Mouse (Mus musculus) lung, embryonic 14.5 days (tissue): Measurements from ENCODE around the gene Ak8. TPM values are rescaled to one million over a fixed set of nuclear protein-coding genes. Genes with fewer than 3 reads are reported as not detected.

Experiments
- ATAC-seq: fragments of 200-750 bp; cut with Nextera tagmentation; 2 replicates; pipeline ENCODE4 v1.8.0; 2017; ENCODE audit warnings: mild to moderate bottlenecking, moderate TSS enrichment, moderate library complexity; ENCODE audit not compliant: insufficient read depth
- DNase-seq: peaks from one replicate; pipeline ENCODE4 v3.0.0-alpha.2; 2015
- H3K27ac ChIP-seq: fragments of 300-500 bp; sonication (generic); 2 replicates; pipeline ENCODE4 v1.5.1; 2014; ENCODE audit warnings: low read depth, mild to moderate bottlenecking, moderate library complexity
- H3K27me3 ChIP-seq: fragments of 300-500 bp; sonication (generic); 2 replicates; pipeline ENCODE4 v1.6.1; 2014; ENCODE audit warnings: low read length, control low read depth; ENCODE audit not compliant: insufficient read depth
- H3K36me3 ChIP-seq: fragments of 300-500 bp; sonication (generic); 2 replicates; pipeline ENCODE4 v1.6.1; 2014; ENCODE audit warnings: control low read depth; ENCODE audit not compliant: insufficient read depth
- H3K4me1 ChIP-seq: fragments of 300-500 bp; sonication (generic); 2 replicates; pipeline ENCODE4 v1.6.1; 2014; ENCODE audit warnings: antibody characterized with exemption, control low read depth; ENCODE audit not compliant: insufficient read depth
- H3K4me2 ChIP-seq: fragments of 300-500 bp; sonication (generic); 2 replicates; pipeline ENCODE4 v1.6.1; 2014; ENCODE audit warnings: mild to moderate bottlenecking
- H3K4me3 ChIP-seq: fragments of 300-500 bp; sonication (generic); 2 replicates; pipeline ENCODE4 v1.5.1; 2014; ENCODE audit warnings: low read depth, low read length
- H3K9ac ChIP-seq: fragments of 300-500 bp; sonication (generic); 2 replicates; pipeline ENCODE4 v1.6.1; 2014
- H3K9me3 ChIP-seq: fragments of 300-500 bp; sonication (generic); 2 replicates; pipeline ENCODE4 v1.6.1; 2016; ENCODE audit warnings: low read depth, low read length, control low read depth
- CTCF ChIP-seq: IDR thresholded peaks from 2 replicates; pipeline ENCODE4 v1.5.1; 2016; ENCODE audit warnings: antibody characterized with exemption, low read depth
- WGBS: fragments of 180-500 bp; shearing (Covaris S2); extraction: QIAGEN DNeasy Blood & Tissue Kit; methylation state at CpG from one replicate; pipeline ENCODE4 v1.1.7; 2014; 5-methylcytosine and 5-hydroxymethylcytosine counted together
- polyA plus RNA-seq: library from polyadenylated mRNA; unstranded; fragments of >200 nt; fragmentation: Nextera tagmentation; extraction: Ambion mirVana; gene quantifications from 2 replicates; pipeline ENCODE4 v1.2.1, GENCODE M21; 2014

The Ak8 gene
- polyA plus RNA-seq, result 0.61 and 0.93 TPM in 2 replicates

DNA sequence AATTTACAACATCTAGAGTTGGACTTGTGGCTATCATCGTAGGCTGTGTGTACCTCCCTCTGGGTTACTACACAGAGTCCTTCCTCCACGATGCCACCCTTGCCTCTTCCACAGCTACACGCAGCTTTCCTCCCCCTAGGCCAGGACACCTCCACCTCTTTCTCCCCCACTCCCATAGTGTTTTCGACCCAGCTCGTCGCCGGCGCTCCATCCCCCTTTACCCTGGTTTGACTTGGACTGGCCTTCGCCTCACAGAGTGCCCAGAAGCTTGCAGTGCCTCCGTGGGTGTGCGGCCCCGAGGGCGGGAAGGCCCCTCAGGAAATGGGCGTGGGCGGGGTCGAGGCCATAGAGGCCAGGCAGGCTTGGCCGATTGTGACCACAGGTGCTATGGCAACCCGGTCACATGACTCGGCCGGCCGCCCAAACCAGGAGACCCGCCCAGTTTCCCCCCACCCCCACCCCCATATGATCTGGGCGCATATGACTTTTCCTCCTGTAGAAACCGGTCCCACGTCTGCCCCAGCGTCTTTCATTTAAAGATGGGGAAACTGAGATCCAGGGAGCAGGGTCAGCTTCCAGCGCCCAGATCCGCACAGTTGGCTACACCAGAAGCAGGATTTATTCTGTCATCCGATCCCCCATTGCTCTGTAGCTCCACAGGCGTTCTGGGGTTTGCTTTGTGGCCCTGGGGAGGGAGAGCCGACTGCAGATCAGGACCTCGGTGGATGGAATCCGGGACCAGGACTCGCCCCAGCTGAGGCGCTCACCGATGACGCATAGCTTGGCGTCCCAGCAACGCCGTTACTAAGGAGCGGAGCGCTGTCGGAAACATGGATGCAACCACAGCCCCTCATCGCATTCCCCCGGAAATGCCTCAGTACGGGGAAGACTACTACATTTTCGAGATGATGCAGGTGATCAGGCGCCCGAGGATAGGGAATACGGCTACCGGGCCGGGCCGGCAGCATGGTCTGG, at the start of gene Ak8, which contains the start of gene Spaca9:
Gene Ak8, plus strand, starts transcription at position 804 of the 975 bp plus-strand sequence.
Gene Spaca9, minus strand, starts transcription at position 367 of the 975 bp plus-strand sequence.
- no peaks in the 10 kb centered on the region for H3K27me3 ChIP-seq
- peak; percentile 94 for DNase-seq
- WGBS, result under 1% methylated on average over 53 of the region's 53 CpGs

DNA sequence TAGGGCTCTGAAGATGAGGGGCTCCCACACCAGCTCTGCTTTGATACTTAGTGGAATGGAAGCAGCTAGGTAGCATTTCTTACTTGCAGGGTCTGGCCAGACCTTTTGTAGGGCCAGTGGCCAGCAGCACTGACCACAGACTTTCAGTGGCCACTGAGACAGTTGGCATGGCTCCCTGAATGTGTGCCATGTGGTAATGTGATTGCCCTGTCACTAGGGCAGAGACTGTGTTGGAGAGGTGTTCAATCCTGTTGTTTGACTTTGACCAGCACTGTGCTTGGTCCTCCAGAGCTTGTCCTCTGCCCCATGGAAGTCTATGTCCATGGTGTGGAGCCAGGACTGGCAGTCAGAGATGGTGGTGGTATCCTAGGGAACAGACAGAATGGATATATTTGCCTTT, 49.4 kb upstream of the Ak8 start:
- Histone ChIP-seq H3K36me3 (peaks cover 7% of the 10 kb centered on the region; the same call in 1 of the 2 replicates), H3K9ac (no peak overlapping the region), H3K27ac (no peak overlapping the region), H3K9me3 (no peaks in the 10 kb centered on the region), H3K4me3 (no peak overlapping the region), H3K4me2 (no peak overlapping the region), H3K27me3 (no peaks in the 10 kb centered on the region), H3K4me1 (no peaks in the 10 kb centered on the region)
- ATAC-seq (no peak), DNase-seq (no peak)
- no peak for TF ChIP-seq CTCF

More for the DNA sequence above, at the start of gene Ak8, which contains the start of gene Spaca9:
- Histone ChIP-seq H3K4me2 (peak within 1 kb of the TSS; percentile 83), H3K4me1 (peaks cover 6% of the 10 kb centered on the region; the same call in 1 of the 2 replicates), H3K27ac (peak within 1 kb of the TSS; percentile 43), H3K4me3 (peak within 1 kb of the TSS; percentile 60), H3K9me3 (no peaks in the 10 kb centered on the region), H3K9ac (peak within 1 kb of the TSS; percentile 68), H3K36me3 (no peaks in the 10 kb centered on the region)
- no peak for TF ChIP-seq CTCF
- ATAC-seq, result peak; percentile 93

DNA sequence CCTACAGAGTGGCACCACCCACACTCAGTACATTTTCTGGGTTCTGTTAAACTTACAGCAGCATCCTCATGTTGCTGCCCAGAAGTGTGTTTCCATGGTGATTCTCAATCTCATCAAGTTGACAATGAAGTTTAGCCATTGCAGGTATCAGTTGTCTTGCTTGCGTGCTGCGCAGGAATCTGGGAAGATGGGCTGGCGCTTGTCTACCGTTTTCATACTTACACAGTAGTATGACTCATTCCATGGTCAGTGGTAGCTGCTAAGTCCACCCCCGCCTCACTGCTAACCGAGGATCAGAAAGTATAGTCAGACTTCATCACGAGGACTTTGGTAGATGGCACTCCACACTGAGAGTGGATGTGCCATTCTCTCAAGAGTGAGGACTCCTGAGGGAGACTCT, 46.6 kb upstream of the Ak8 start:
- no peaks in the 10 kb centered on the region for H3K4me1 ChIP-seq
- ATAC-seq (no peak), DNase-seq (no peak)
- H3K27me3 ChIP-seq, result no peaks in the 10 kb centered on the region
- H3K36me3 ChIP-seq, result peaks cover 22% of the 10 kb centered on the region
- no peak overlapping the region for H3K4me2 ChIP-seq
- no peaks in the 10 kb centered on the region for H3K9me3 ChIP-seq
- H3K27ac ChIP-seq, result no peak overlapping the region
- no peak overlapping the region for H3K9ac ChIP-seq
- TF ChIP-seq CTCF, result no peak
- WGBS, result 94% methylated on average over 7 of the region's 7 CpGs
- no peak overlapping the region for H3K4me3 ChIP-seq

DNA sequence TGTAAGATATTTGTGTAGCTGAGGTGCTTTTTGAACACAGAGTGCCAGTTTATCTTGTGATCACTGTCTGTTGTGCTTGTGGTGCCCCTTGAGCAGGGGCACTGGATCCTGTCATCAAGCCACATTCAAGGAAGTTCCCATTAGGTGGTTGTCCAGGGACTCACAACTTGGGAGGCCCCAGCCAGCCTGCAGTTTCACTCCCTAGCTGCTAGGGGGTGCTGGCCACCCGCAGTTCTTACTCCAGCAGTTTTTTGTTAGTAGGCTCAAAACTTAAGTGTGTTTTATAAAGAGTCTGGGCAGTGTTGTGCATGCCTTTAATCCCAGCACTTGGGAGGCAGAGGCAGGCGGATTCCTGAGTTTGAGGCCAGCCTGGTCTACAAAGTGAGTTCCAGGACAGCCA, 45.7 kb upstream of the Ak8 start:
- ATAC-seq (no peak), DNase-seq (peak; percentile 42)
- H3K9ac ChIP-seq, result no peak overlapping the region
- no peaks in the 10 kb centered on the region for H3K27me3 ChIP-seq
- no peak overlapping the region for H3K4me2 ChIP-seq
- TF ChIP-seq CTCF, result peak; percentile 46
- H3K27ac ChIP-seq, result no peak overlapping the region
- WGBS, result 62% methylated on average over 2 of the region's 2 CpGs
- no peak overlapping the region for H3K4me3 ChIP-seq
- peaks cover 32% of the 10 kb centered on the region for H3K36me3 ChIP-seq
- H3K4me1 ChIP-seq, result no peaks in the 10 kb centered on the region
- no peaks in the 10 kb centered on the region for H3K9me3 ChIP-seq

DNA sequence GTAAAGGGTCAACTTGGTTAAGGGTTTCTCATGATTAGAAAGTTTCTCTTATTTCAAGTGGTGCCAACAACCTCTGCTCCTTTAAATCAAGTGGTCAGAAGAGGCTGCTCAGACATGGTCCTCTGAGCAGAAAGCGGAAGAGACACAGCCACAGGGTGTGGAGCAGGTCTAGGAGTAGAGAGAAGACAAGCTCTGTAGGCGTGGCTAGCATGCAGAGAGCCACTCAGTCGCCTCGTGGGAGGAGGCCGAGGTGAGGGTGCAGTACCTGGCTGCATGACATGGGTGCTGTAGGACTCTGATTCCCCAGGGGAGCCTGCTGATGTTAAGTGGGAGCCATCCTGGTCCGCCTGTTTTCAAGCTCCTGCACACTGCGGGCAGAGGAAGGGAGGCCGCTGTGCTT, 43.7 kb upstream of the Ak8 start:
- Histone ChIP-seq H3K9me3 (no peaks in the 10 kb centered on the region), H3K4me3 (no peak overlapping the region), H3K36me3 (peaks cover 39% of the 10 kb centered on the region), H3K9ac (no peak overlapping the region), H3K27ac (no peak overlapping the region), H3K4me1 (no peaks in the 10 kb centered on the region), H3K27me3 (no peaks in the 10 kb centered on the region), H3K4me2 (no peak overlapping the region)
- no peak for ATAC-seq
- TF ChIP-seq CTCF, result no peak
- 76% methylated on average over 8 of the region's 8 CpGs for WGBS
- DNase-seq, result no peak

DNA sequence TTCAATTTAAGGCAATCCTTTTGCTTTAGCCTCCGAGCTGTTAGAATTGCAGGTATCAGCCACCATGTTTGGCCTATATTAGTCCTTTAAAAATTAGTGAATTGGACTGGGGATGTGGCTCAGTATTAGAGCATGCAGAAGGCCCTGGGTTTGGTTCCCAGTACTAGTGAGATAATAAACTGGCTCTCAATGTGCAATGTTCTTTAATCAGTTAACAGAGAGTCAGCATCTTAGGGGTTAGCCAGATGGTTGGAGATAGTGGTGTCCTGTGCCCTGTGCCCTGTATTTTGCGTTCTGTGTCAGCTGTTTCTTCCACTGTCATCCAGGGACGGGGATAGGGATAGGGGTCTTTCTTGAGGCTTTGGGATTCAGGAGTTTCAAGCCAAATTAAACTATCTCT, 37.1 kb upstream of the Ak8 start:
- WGBS, result 88% methylated on average over 3 of the region's 3 CpGs
- H3K9ac ChIP-seq, result no peak overlapping the region
- no peaks in the 10 kb centered on the region for H3K27me3 ChIP-seq
- ATAC-seq, result no peak
- H3K36me3 ChIP-seq, result peaks cover 73% of the 10 kb centered on the region
- TF ChIP-seq CTCF, result no peak
- no peak overlapping the region for H3K4me3 ChIP-seq
- no peaks in the 10 kb centered on the region for H3K4me1 ChIP-seq
- H3K27ac ChIP-seq, result no peak overlapping the region
- H3K4me2 ChIP-seq, result no peak overlapping the region
- no peak for DNase-seq
- H3K9me3 ChIP-seq, result no peaks in the 10 kb centered on the region

DNA sequence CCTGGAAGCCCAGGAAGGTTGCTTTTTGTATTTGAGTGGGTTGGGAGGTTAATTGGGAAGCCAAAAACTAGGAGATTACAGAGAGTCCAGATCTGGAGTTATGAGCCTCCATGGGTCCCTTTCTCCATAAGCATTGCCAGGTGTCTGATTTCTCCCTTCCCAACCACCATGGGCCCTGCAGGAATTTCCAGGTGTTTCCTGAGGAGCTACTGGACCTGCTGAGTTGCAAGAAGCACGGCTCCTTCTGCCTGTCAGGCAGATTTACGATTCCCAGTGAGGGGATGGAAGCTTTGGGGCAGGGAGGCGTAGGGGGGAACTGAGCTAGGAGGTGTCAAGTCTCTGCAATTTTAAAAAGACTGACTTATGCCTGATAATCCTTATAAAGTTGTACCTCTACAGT, 34.1 kb upstream of the Ak8 start:
- H3K9ac ChIP-seq, result no peak overlapping the region
- TF ChIP-seq CTCF, result no peak
- H3K36me3 ChIP-seq, result peaks cover 73% of the 10 kb centered on the region
- no peak overlapping the region for H3K4me3 ChIP-seq
- no peak overlapping the region for H3K4me2 ChIP-seq
- DNase-seq (no peak), ATAC-seq (no peak)
- H3K4me1 ChIP-seq, result no peaks in the 10 kb centered on the region
- 72% methylated on average over 3 of the region's 3 CpGs for WGBS
- H3K9me3 ChIP-seq, result no peaks in the 10 kb centered on the region
- H3K27ac ChIP-seq, result no peak overlapping the region
- no peaks in the 10 kb centered on the region for H3K27me3 ChIP-seq
